Mouse (Mus musculus): ENCODE measurements around the gene Rbm44. TPM values are rescaled to one million over a fixed set of nuclear protein-coding genes. Genes with fewer than 3 reads are reported as not detected.

Rbm44 gene
- polyA plus RNA-seq, 1 experiment from 2014 or later: 0.15 TPM

Other genes starting within 250 kb of the Rbm44 start
- 0.05 and 0.38 TPM in 2 replicates for gene Mlph, start 230.0 kb upstream of the Rbm44 start, polyA plus RNA-seq (2014; fragmentation: Nextera tagmentation; extraction: Ambion mirVana)
- gene Prlh, start 192.0 kb upstream of the Rbm44 start, polyA plus RNA-seq (2014; fragmentation: Nextera tagmentation; extraction: Ambion mirVana): not detected in 2 replicates
- gene Rab17, start 175.4 kb upstream of the Rbm44 start, polyA plus RNA-seq (2014; fragmentation: Nextera tagmentation; extraction: Ambion mirVana): 0.11 and 0.36 TPM in 2 replicates
- gene Lrrfip1, start 146.4 kb upstream of the Rbm44 start, polyA plus RNA-seq (2014; fragmentation: Nextera tagmentation; extraction: Ambion mirVana): 27.2 and 35.6 TPM in 2 replicates
- gene Ramp1, start 34.7 kb downstream of the Rbm44 start, polyA plus RNA-seq (2014; fragmentation: Nextera tagmentation; extraction: Ambion mirVana): 2.6 and 3.0 TPM in 2 replicates
- 73.0 and 78.8 TPM in 2 replicates for gene Ube2f, start 105.2 kb downstream of the Rbm44 start, polyA plus RNA-seq (2014; fragmentation: Nextera tagmentation; extraction: Ambion mirVana)
- 6.3 and 7.3 TPM in 2 replicates for gene Scly, start 153.2 kb downstream of the Rbm44 start, polyA plus RNA-seq (2014; fragmentation: Nextera tagmentation; extraction: Ambion mirVana)
- 0.08 and 0.09 TPM in 2 replicates for gene Espnl, start 177.0 kb downstream of the Rbm44 start, polyA plus RNA-seq (2014; fragmentation: Nextera tagmentation; extraction: Ambion mirVana)
- 0.05 and 0.06 TPM in 2 replicates for gene Klhl30, start 205.9 kb downstream of the Rbm44 start, polyA plus RNA-seq (2014; fragmentation: Nextera tagmentation; extraction: Ambion mirVana)
- gene Erfe, start 221.3 kb downstream of the Rbm44 start, polyA plus RNA-seq (2014; fragmentation: Nextera tagmentation; extraction: Ambion mirVana): 0.12 and 0.27 TPM in 2 replicates

Measured in forebrain, embryonic 14.5 days (tissue).